Mouse (Mus musculus): Measurements from ENCODE around the gene Abcd3. TPM values are rescaled to one million over a fixed set of nuclear protein-coding genes. Genes with fewer than 3 reads are reported as not detected.

Gene Abcd3
- polyA plus RNA-seq, 1 experiment from 2014 or later = 58.1 TPM

DNA sequence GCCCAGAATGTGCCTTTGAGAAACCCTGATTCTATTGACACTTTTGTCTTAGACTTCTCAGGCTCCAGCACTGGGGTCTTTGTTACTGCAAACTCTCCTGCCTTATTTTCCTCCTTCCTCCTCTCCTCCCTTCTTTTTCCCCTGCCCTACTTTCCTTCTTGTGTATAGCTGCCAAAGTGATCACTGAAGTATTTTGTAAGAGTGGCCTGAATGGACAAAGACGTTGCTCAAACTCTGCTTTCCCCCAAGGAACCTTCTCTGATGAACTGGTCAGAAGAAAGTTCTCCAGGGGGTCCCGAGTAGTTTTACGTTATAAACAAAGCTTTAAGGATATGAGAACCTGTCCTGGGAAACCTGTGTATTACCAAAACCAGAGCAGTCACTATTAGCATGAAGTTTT is 95.4 kb downstream of the Abcd3 start:
- 76% methylated on average over 3 of the region's 3 CpGs for WGBS
- peaks cover 38% of the 10 kb centered on the region for H3K4me1 ChIP-seq (replicated peaks)

DNA sequence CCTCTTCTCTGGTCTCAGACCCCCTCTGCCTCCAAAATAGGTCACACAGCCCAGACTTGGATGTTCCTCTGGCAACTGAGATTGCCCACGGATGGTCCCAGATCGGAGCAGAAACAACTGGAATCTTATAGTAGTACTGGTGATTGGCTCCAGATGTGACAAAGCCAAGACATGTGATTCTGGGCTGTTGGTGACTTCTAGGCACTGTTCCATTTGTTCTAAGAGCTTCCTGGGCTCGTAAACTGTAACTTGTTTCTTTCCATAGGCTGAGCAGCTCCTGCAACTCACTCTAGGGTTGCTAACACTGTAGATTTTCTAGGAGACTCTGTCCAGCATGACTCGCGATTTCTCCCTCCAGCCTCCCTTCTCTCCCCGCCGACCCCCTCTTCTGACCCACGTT is 96.4 kb downstream of the Abcd3 start:
- Histone ChIP-seq H3K4me1 (replicated peaks) (peaks cover 29% of the 10 kb centered on the region), H3K36me3 (no peaks in the 10 kb centered on the region), H3K9ac (replicated peaks) (no peak overlapping the region), H3K4me2 (no peak overlapping the region), H3K27me3 (peaks cover 14% of the 10 kb centered on the region), H3K4me3 (replicated peaks) (no peak overlapping the region), H3K27ac (no peak overlapping the region), H3K9me3 (no peaks in the 10 kb centered on the region)
- WGBS = 53% methylated on average over 8 of the region's 8 CpGs
- no peak for ATAC-seq (ENCODE audit: insufficient number of reproducible peaks, insufficient read depth, low FRiP score, low TSS enrichment, low read depth)

More for the DNA sequence above, 95.4 kb downstream of the Abcd3 start:
- no peaks in the 10 kb centered on the region for H3K36me3 ChIP-seq
- H3K27me3 ChIP-seq = peaks cover 23% of the 10 kb centered on the region
- no peak overlapping the region for H3K4me3 ChIP-seq (replicated peaks)
- no peak overlapping the region for H3K9ac ChIP-seq (replicated peaks)
- H3K27ac ChIP-seq = no peak overlapping the region
- no peak for ATAC-seq (ENCODE audit: insufficient number of reproducible peaks, insufficient read depth, low FRiP score, low TSS enrichment, low read depth)
- H3K4me2 ChIP-seq = no peak overlapping the region
- no peaks in the 10 kb centered on the region for H3K9me3 ChIP-seq

DNA sequence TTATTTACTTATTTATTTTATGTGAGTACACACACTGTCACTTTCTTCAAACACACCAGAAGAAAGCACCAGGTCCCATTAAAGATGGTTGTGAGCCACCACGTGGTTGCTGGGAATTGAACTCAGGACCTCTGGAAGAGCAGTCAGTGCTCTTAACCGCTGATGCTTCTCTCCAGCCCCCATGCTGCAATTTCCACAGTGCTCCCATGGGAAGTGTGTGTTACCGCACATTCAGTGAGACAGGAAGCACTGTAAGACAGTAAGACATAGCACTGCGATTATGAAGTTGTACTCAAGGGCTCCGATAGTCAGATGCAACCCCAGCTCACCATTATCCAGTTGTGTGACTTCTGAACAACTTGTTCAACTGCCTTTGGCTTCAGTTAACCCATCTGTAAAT is 98.6 kb downstream of the Abcd3 start:
- Histone ChIP-seq H3K9me3 (no peaks in the 10 kb centered on the region), H3K4me2 (no peak overlapping the region), H3K9ac (replicated peaks) (no peak overlapping the region), H3K36me3 (no peaks in the 10 kb centered on the region), H3K4me3 (replicated peaks) (no peak overlapping the region), H3K27me3 (peaks cover 4% of the 10 kb centered on the region; the same call in 1 of the 2 replicates), H3K27ac (no peak overlapping the region), H3K4me1 (replicated peaks) (peaks cover 17% of the 10 kb centered on the region; the same call in 1 of the 2 replicates)
- ATAC-seq (ENCODE audit: insufficient number of reproducible peaks, insufficient read depth, low FRiP score, low TSS enrichment, low read depth) = no peak
- WGBS = 88% methylated on average over 5 of the region's 5 CpGs

DNA sequence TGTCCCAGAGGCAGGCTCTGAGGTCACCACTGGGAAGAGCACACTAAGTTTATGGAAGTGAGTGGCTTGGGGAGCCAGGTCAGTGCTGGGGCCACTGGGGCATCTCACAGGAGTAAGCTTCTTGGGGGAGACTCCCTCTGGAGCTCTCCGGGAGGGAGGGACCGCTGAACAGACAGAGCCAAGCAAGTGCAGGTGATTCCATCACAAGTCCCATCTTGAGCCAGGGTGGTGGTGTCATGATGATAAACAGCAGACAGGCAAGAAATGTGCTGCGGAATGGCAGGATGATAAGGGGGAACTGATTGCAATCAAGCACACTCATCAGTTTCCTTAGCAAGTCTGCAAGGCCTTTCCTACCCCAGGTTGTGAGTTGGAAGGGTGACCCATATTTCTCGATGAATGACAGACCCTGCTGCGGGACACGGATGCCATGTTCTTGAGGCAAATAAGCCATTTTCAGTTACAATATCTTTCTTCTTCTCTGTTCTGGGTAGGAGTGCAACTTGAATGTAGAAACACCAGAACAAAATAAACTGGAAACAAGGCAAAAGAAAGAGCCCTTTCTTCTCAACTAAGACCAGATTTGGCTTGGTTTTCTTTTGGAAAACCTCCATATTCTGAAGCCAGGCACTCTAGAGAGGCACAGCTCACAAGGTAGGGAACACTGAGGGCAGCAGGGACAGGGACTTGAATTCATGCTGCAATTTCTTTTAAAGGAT is 99.2 kb downstream of the Abcd3 start:
- no peak overlapping the region for H3K4me2 ChIP-seq
- H3K36me3 ChIP-seq = no peaks in the 10 kb centered on the region
- H3K27me3 ChIP-seq = no peaks in the 10 kb centered on the region
- no peaks in the 10 kb centered on the region for H3K9me3 ChIP-seq
- 72% methylated on average over 6 of the region's 6 CpGs for WGBS
- no peak overlapping the region for H3K4me3 ChIP-seq (replicated peaks)
- no peak overlapping the region for H3K27ac ChIP-seq
- no peak for ATAC-seq (ENCODE audit: insufficient number of reproducible peaks, insufficient read depth, low FRiP score, low TSS enrichment, low read depth)
- H3K4me1 ChIP-seq (replicated peaks) = peaks cover 12% of the 10 kb centered on the region; the same call in 1 of the 2 replicates
- H3K9ac ChIP-seq (replicated peaks) = no peak overlapping the region

DNA sequence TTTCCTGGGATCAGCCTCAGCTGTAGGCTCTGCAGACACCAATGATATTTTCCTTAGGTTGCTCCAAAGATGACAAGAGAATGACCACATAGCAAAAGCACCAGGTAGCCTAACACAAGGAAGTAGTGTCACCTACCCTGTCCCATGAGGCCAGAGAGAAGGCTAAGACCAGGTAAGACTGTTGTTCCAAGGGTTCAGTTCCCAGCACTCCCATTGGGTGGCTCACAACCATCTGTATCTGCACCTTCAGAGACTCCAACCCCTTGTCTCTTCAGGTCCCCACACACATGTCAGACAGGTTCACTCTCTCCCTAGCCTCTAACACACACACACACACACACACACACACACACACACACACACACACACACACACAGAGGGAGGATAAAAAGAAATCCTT is 99.8 kb downstream of the Abcd3 start:
- Histone ChIP-seq H3K9me3 (no peaks in the 10 kb centered on the region), H3K4me1 (replicated peaks) (peaks cover 12% of the 10 kb centered on the region; the same call in 1 of the 2 replicates), H3K9ac (replicated peaks) (no peak overlapping the region), H3K27ac (no peak overlapping the region), H3K4me3 (replicated peaks) (no peak overlapping the region), H3K27me3 (no peaks in the 10 kb centered on the region), H3K4me2 (no peak overlapping the region), H3K36me3 (no peaks in the 10 kb centered on the region)
- ATAC-seq (ENCODE audit: insufficient number of reproducible peaks, insufficient read depth, low FRiP score, low TSS enrichment, low read depth) = no peak

DNA sequence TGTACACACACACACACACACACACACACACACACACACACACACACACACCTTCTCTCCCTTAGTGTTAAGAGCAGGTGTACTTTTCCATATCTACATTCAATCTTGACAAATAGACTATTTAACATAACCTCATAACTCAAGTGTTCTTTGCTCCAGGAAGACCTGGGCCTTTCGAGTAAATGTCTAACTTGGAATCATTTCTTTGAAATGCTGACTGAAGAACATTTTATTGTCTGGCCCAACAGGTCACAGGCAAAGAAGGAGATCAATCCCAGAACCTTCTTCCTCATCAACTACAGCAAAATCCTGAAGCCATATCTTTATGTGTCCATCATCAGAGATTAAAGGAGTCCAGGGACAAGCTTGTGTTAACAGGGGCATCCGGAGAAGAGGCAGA is 100.6 kb downstream of the Abcd3 start:
- H3K4me2 ChIP-seq = no peak overlapping the region
- no peaks in the 10 kb centered on the region for H3K36me3 ChIP-seq
- H3K4me1 ChIP-seq (replicated peaks) = peaks cover 12% of the 10 kb centered on the region; the same call in 1 of the 2 replicates
- no peak for ATAC-seq (ENCODE audit: insufficient number of reproducible peaks, insufficient read depth, low FRiP score, low TSS enrichment, low read depth)
- no peak overlapping the region for H3K27ac ChIP-seq
- H3K4me3 ChIP-seq (replicated peaks) = no peak overlapping the region
- no peak overlapping the region for H3K9ac ChIP-seq (replicated peaks)
- H3K9me3 ChIP-seq = no peaks in the 10 kb centered on the region
- WGBS = 77% methylated on average over 2 of the region's 2 CpGs
- no peaks in the 10 kb centered on the region for H3K27me3 ChIP-seq

DNA sequence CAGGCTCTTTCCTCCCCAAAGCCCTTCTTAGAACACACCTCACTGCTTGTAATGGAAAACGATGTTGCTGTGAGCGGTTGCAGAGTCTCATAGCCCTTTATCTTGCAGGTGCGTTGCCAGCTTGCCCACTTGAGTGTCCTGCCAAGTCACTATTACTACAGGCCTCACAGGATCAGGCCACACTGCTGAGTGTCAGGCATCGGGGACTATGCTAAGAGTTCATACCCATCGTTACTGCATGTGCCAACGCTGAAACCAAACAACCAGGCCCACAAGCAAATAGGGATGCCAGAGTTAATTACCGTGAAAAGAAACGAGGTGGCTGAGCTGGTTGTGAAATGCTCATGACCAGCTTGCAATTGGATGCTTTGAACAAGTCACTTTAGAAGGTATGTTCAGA is 101.3 kb downstream of the Abcd3 start:
- Histone ChIP-seq H3K4me1 (replicated peaks) (peaks cover 6% of the 10 kb centered on the region; the same call in 1 of the 2 replicates), H3K36me3 (no peaks in the 10 kb centered on the region), H3K4me3 (replicated peaks) (no peak overlapping the region), H3K9ac (replicated peaks) (no peak overlapping the region), H3K27ac (no peak overlapping the region), H3K27me3 (no peaks in the 10 kb centered on the region), H3K9me3 (no peaks in the 10 kb centered on the region), H3K4me2 (no peak overlapping the region)
- 72% methylated on average over 8 of the region's 8 CpGs for WGBS
- no peak for ATAC-seq (ENCODE audit: insufficient number of reproducible peaks, insufficient read depth, low FRiP score, low TSS enrichment, low read depth)

DNA sequence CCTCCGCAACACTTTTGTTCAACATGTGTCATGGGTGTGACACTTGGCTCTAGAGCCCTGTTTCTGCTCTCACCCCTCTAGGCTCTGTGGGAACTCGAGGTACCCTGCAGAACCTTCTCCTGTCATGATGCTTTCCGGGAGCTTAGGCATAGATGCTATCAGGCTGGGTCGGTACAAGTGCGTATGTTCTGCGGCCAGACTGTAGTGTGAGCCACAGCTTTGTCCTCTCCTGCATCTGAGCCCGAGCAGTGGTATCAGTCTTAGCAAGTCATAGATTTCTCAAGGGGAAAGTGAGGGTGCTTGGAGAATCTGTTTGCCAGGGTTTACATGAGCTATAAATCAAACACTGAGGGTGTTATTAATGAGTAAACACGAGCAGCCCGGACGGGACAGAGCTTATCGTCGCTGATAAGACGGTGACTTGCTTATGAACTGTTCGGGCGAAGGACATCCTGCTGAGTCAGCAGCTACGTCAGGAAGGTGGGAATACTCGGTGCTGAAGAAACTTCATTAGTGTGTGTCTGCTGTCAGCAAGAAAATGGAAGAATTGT is 101.9 kb downstream of the Abcd3 start:
- H3K9me3 ChIP-seq = no peaks in the 10 kb centered on the region
- 0 out of 2 replicates have a peak, but pooled peaks cover under 1% of the 10 kb centered on the region for H3K4me1 ChIP-seq (replicated peaks)
- no peak overlapping the region for H3K9ac ChIP-seq (replicated peaks)
- no peak overlapping the region for H3K27ac ChIP-seq
- H3K4me3 ChIP-seq (replicated peaks) = no peak overlapping the region
- H3K27me3 ChIP-seq = no peaks in the 10 kb centered on the region
- H3K36me3 ChIP-seq = no peaks in the 10 kb centered on the region
- WGBS = 62% methylated on average over 17 of the region's 17 CpGs
- H3K4me2 ChIP-seq = no peak overlapping the region
- ATAC-seq (ENCODE audit: insufficient number of reproducible peaks, insufficient read depth, low FRiP score, low TSS enrichment, low read depth) = no peak

DNA sequence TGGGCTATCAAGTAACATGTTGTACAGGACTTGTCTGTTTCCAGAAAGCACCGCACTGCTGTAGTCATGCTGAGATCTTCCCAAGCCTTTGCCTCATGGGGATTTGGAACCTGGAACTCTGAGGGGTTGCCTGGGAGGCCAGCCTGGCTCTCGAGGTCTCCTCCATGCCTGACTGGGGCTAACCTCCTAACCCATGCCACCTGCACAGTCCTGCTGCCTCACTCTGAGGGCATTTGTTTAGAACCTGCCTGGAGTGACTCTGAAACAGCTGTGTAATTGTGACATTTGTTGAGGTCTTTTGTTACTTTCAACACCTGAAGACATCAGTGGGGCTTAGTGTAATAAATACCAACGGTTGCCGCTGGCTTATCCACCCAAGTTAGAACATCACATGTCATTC is 102.9 kb downstream of the Abcd3 start:
- Histone ChIP-seq H3K27me3 (no peaks in the 10 kb centered on the region), H3K4me3 (replicated peaks) (no peak overlapping the region), H3K27ac (no peak overlapping the region), H3K4me1 (replicated peaks) (no peaks in the 10 kb centered on the region), H3K36me3 (no peaks in the 10 kb centered on the region), H3K4me2 (no peak overlapping the region), H3K9me3 (no peaks in the 10 kb centered on the region), H3K9ac (replicated peaks) (no peak overlapping the region)
- no peak for ATAC-seq (ENCODE audit: insufficient number of reproducible peaks, insufficient read depth, low FRiP score, low TSS enrichment, low read depth)
- 46% methylated on average over 4 of the region's 4 CpGs for WGBS

DNA sequence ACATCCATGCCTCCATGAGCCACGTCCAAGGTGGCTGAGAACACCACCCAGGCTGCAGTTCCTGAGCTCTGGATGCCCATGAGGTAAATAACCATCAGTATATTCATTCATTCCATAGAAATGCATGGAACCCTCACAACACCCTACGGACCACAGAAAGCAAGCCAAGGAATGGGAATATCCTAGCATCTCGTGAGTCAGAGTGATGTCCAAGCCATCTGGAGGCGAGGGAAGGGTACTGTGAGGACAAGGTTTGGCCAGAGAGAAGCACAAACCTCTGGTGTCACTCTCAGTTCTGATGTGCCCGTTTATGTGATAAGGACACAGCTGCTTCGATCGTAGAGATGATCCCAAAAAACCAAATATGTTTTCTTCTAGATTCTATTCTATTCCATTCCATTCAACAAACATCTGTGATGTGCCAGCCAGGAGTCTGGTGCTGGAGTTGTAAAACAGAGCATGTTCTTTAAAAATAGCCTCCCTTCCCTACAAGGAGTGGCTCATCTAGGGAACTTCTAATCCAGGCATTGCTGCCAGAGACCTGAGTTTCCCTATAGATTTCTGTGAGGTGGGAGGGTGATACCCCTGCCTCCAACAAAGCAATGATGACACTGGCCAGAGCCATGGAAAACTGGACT is 104.1 kb downstream of the Abcd3 start:
- H3K36me3 ChIP-seq = no peaks in the 10 kb centered on the region
- 90% methylated on average over 7 of the region's 7 CpGs for WGBS
- no peaks in the 10 kb centered on the region for H3K9me3 ChIP-seq
- H3K4me3 ChIP-seq (replicated peaks) = no peak overlapping the region
- H3K27ac ChIP-seq = no peak overlapping the region
- no peak overlapping the region for H3K4me2 ChIP-seq
- no peak for ATAC-seq (ENCODE audit: insufficient number of reproducible peaks, insufficient read depth, low FRiP score, low TSS enrichment, low read depth)
- no peaks in the 10 kb centered on the region for H3K4me1 ChIP-seq (replicated peaks)
- H3K27me3 ChIP-seq = no peaks in the 10 kb centered on the region
- no peak overlapping the region for H3K9ac ChIP-seq (replicated peaks)
